Mouse (Mus musculus) heart, postnatal 0 days (tissue): ENCODE measurements around the gene Pde4b. TPM values are rescaled to one million over a fixed set of nuclear protein-coding genes. Genes with fewer than 3 reads are reported as not detected.
"Not testable (repeated sequence)": the region's sequence is repeated elsewhere in the genome, so short reads cannot be mapped to it uniquely, and the experiment has no call there.

Experiments used
- ATAC-seq: fragments of 200-750 bp; cut with Nextera tagmentation; 2 replicates; pipeline ENCODE4 v1.8.0; 2017; ENCODE audit warnings: low read depth, moderate number of reproducible peaks, moderate library complexity; ENCODE audit not compliant: insufficient read depth
- DNase-seq: peaks from one replicate; pipeline ENCODE4 v3.0.0-alpha.2; 2016; ENCODE audit warnings: low spot score
- H3K27ac ChIP-seq: fragments of 300-500 bp; sonication (generic); 2 replicates; pipeline ENCODE4 v1.5.1; 2014; ENCODE audit warnings: low read depth, mild to moderate bottlenecking
- H3K27me3 ChIP-seq: fragments of 300-500 bp; sonication (generic); 2 replicates; pipeline ENCODE4 v1.6.1; 2014; ENCODE audit warnings: low read length, mixed read lengths; ENCODE audit not compliant: control insufficient read depth, insufficient read depth
- H3K36me3 ChIP-seq: fragments of 300-500 bp; sonication (generic); replicated peaks from 2 replicates; pipeline ENCODE4 v1.6.1; 2014; ENCODE audit warnings: low read length, mixed read lengths; ENCODE audit not compliant: control insufficient read depth, insufficient read depth
- H3K4me1 ChIP-seq: fragments of 300-500 bp; sonication (generic); 2 replicates; pipeline ENCODE4 v1.6.1; 2014; ENCODE audit warnings: antibody characterized with exemption; ENCODE audit not compliant: control insufficient read depth, insufficient read depth
- H3K4me2 ChIP-seq: fragments of 300-500 bp; sonication (generic); 2 replicates; pipeline ENCODE4 v1.6.1; 2014; ENCODE audit warnings: low read depth, mild to moderate bottlenecking, low read length, moderate library complexity
- H3K4me3 ChIP-seq: fragments of 300-500 bp; sonication (generic); 2 replicates; pipeline ENCODE4 v1.5.1; 2014; ENCODE audit warnings: low read depth, low read length
- H3K9ac ChIP-seq: fragments of 300-500 bp; sonication (generic); replicated peaks from 2 replicates; pipeline ENCODE4 v1.6.1; 2014; ENCODE audit warnings: low read depth, low read length, mixed read lengths
- H3K9me3 ChIP-seq: fragments of 300-500 bp; sonication (generic); replicated peaks from 2 replicates; pipeline ENCODE4 v1.6.1; 2016; ENCODE audit warnings: low read length; ENCODE audit not compliant: control insufficient read depth
- CTCF ChIP-seq: IDR thresholded peaks from 2 replicates; pipeline ENCODE4 v1.5.1; 2016; ENCODE audit warnings: antibody characterized with exemption, control low read depth, low read depth
- EP300 ChIP-seq: IDR thresholded peaks from 2 replicates; pipeline ENCODE4 v1.6.1; 2016; ENCODE audit warnings: antibody characterized with exemption, low read depth
- WGBS: fragments of 180-500 bp; shearing (Covaris S2); extraction: QIAGEN DNeasy Blood & Tissue Kit; methylation state at CpG from one replicate; pipeline ENCODE4 v1.1.7; 2014; 5-methylcytosine and 5-hydroxymethylcytosine counted together
- polyA plus RNA-seq: library from polyadenylated mRNA; unstranded; fragments of >200 nt; fragmentation: Nextera tagmentation; extraction: Ambion mirVana; gene quantifications from 2 replicates; pipeline ENCODE4 v1.2.1, GENCODE M21; 2015
- total RNA-seq: library from RNA; depleted of rRNA; stranded (reverse); fragments of >200 nt; gene quantifications from 2 replicates; pipeline ENCODE4 v1.2.3, GENCODE M21; 2014; ENCODE audit warnings: low replicate concordance; rRNA removed

The Pde4b gene
- total RNA-seq, result 50.1 and 56.2 TPM in 2 replicates
- polyA plus RNA-seq, result 29.6 and 30.8 TPM in 2 replicates

GRCm38 (mm10) chr4:102087091-102087565, at the start of gene Pde4b:
TSS of gene Pde4b (plus strand) at chr4:102087543.
- H3K27ac ChIP-seq, result no peak within 1 kb of the TSS
- H3K4me1 ChIP-seq, result peaks cover 12% of the 10 kb centered on the region; the same call in 1 of the 2 replicates
- TF ChIP-seq CTCF (no peak), EP300 (no peak)
- peak within 1 kb of the TSS; percentile 52 for H3K4me3 ChIP-seq
- no peaks in the 10 kb centered on the region for H3K36me3 ChIP-seq
- DNase-seq (no peak), ATAC-seq (peak; percentile 27; the same call in 1 of the 2 replicates)
- peak within 1 kb of the TSS; percentile 78 for H3K4me2 ChIP-seq
- H3K27me3 ChIP-seq, result peaks cover 33% of the 10 kb centered on the region
- no peaks in the 10 kb centered on the region for H3K9me3 ChIP-seq
- 10% methylated on average over 11 of the region's 11 CpGs for WGBS
- H3K9ac ChIP-seq, result no peak within 1 kb of the TSS

- ATAC-seq (no peak), DNase-seq (no peak)
- Histone ChIP-seq H3K27me3 (no peaks in the 10 kb centered on the region), H3K27ac (no peak overlapping the region), H3K4me2 (no peak overlapping the region), H3K4me3 (no peak overlapping the region), H3K9ac (no peak overlapping the region), H3K4me1 (no peaks in the 10 kb centered on the region), H3K36me3 (no peaks in the 10 kb centered on the region), H3K9me3 (no peaks in the 10 kb centered on the region)
- 51% methylated on average over 3 of the region's 3 CpGs for WGBS
- TF ChIP-seq CTCF, result no peak
- TF ChIP-seq EP300, result no peak
Measured at GRCm38 (mm10) chr4:102040190-102040589, 47.2 kb upstream of the Pde4b start.

- H3K27me3 ChIP-seq, result no peaks in the 10 kb centered on the region
- H3K36me3 ChIP-seq, result no peaks in the 10 kb centered on the region
- H3K9ac ChIP-seq, result no peak overlapping the region
- H3K9me3 ChIP-seq, result no peaks in the 10 kb centered on the region
- ATAC-seq (peak; percentile 52), DNase-seq (peak; percentile 50)
- H3K4me2 ChIP-seq, result no peak overlapping the region
- H3K4me1 ChIP-seq, result no peaks in the 10 kb centered on the region
- 32% methylated on average over 6 of the region's 6 CpGs for WGBS
- no peak overlapping the region for H3K4me3 ChIP-seq
- TF ChIP-seq CTCF (no peak), EP300 (no peak)
- peak overlapping the region; percentile 43 for H3K27ac ChIP-seq
Measured at GRCm38 (mm10) chr4:102045183-102046140, 41.9 kb upstream of the Pde4b start.

GRCm38 (mm10) chr4:102049368-102049767, 38.0 kb upstream of the Pde4b start:
- peak; percentile 79 for ATAC-seq
- H3K4me3 ChIP-seq, result not testable (repeated sequence)
- WGBS, result 93% methylated on average over 14 of the region's 14 CpGs

GRCm38 (mm10) chr4:102061322-102061721, 26.0 kb upstream of the Pde4b start:
- TF ChIP-seq EP300, result no peak
- no peak for TF ChIP-seq CTCF
- no peak overlapping the region for H3K4me2 ChIP-seq
- H3K4me3 ChIP-seq, result no peak overlapping the region
- H3K9me3 ChIP-seq, result no peaks in the 10 kb centered on the region
- 87% methylated on average over 2 of the region's 2 CpGs for WGBS
- no peak for DNase-seq
- H3K9ac ChIP-seq, result no peak overlapping the region
- H3K27me3 ChIP-seq, result no peaks in the 10 kb centered on the region
- H3K4me1 ChIP-seq, result no peaks in the 10 kb centered on the region
- ATAC-seq, result no peak
- H3K27ac ChIP-seq, result no peak overlapping the region
- no peaks in the 10 kb centered on the region for H3K36me3 ChIP-seq

More at GRCm38 (mm10) chr4:102049368-102049767, 38.0 kb upstream of the Pde4b start:
- DNase-seq, H3K9ac ChIP-seq, H3K4me1 ChIP-seq, H3K36me3 ChIP-seq, H3K9me3 ChIP-seq, H3K27me3 ChIP-seq, H3K27ac ChIP-seq, H3K4me2 ChIP-seq: not testable (repeated sequence)
